Mouse (Mus musculus) kidney, postnatal 10 days (tissue): Measurements from ENCODE around the gene Tnfsf12.
A peak's percentile ranks its signal among the peaks of the same experiment; 100 is the strongest.
"Not testable (repeated sequence)": the region's sequence is repeated elsewhere in the genome, so short reads cannot be mapped to it uniquely, and the experiment has no call there.

Source experiments
- DNase-seq: peaks from one replicate; pipeline ENCODE4 v3.0.0; 2021; ENCODE audit warnings: mixed read lengths

The Tnfsf12 gene

DNA sequence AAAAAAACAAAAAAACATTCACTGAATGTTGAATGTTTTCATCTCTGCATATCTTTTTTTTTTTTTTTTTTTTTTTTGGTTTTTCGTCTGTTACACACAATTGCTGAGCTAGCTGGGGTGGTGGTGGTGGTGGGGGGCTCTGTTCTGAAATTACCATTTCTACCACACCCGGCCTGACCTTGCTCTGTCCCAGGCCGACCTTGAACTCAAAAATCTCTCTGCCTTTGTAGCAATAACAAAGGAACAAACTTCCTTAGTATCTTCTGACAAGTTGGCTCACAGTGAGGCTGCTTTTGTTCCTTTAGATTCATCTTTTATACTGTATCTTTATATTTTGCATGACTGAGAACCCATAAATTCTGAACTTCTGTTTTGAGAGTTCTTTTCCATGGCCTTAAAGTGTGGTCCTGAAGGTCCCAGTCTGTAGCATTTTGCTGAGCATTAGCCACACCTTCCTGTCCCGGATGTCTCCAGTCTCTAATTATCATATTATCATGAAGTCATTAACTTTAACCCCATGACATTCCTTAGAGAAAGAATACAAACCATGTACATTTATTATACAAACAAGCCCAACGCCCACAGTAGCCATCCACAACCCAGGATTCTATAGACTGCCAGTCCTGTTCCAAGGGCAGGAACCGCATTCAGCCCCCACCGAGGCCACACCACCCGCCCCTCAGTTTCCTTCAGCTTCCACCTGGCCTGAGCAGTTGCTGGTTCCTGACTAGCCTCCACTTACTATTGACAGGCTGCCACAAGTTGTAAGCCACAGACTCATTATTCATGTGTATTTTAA lies 8.4 kb upstream of the Tnfsf12 start:
- no peak for DNase-seq

DNA sequence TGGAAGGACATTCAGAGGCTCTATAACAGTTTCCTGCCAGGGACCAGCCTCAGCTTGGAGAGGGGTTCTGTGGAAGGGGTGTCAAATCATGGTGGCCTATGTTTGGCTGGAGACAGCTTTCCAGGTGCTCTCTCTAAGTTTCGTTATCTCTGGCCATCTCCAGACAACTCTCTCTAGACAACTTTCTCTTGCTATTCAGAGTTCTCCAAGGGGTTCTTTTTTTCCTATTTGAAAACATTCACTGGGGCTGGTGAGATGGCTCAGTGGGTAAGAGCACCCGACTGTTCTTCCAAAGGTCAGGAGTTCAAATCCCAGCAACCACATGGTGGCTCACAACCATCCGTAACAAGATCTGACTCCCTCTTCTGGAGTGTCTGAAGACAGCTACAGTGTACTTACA lies 7.7 kb upstream of the Tnfsf12 start:
- not testable (repeated sequence) for DNase-seq

DNA sequence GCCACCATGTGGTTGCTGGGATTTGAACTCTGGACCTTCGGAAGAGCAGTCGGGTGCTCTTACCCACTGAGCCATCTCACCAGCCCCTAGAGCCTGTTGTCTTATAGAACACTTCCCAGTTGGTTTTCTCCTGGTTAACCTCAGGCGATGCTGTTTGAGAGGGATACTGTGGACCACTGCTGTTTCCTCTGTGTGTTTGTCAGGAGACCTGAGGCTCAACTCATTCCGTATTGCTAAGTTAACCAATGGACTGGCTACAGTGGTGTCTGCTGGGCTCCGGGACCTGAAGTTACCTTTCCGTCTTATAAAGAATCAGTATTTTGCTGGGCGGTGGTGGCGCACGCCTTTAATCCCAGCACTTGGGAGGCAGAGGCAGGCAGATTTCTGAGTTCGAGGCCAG lies 7.2 kb upstream of the Tnfsf12 start:
- DNase-seq: not testable (repeated sequence)

DNA sequence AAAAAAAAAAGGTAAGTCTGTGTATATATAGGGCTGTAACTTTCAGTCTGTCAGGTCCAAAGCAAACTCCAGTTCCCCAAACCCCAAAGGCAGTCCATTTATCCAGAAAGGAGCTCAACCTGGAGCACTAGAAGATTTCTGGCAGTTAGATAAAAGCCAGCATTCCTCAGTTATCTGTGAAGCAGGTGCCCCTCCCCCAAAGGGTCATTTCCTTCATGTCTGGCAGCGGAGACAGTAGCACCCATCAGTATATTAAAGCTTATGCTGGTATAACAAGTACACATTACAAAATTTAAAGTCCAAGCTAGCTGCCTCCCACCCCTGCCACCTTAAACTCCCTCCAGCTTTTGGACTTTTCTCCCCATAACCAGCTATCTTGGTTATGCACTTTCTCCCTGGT lies 3.9 kb upstream of the Tnfsf12 start:
- DNase-seq: no peak

DNA sequence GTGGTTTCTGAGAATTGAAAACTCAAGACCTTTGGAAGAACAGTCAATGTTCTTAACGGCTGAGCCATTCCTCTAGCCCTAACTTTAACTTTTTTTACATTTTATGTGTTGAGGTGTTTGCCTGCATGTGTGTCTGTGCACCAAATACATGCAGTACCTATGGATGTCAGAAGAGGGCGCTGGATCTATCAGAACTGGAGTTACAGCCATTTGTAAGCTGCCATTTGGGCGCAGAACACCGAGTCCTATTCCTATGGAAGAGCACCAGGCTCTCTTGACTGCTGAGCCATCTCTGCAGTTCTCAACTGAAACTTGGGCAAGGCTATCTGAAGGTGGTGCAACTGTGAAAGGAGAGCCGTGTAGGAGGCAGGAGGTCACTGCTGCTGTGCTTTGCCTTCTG lies 2.9 kb upstream of the Tnfsf12 start:
- no peak for DNase-seq

DNA sequence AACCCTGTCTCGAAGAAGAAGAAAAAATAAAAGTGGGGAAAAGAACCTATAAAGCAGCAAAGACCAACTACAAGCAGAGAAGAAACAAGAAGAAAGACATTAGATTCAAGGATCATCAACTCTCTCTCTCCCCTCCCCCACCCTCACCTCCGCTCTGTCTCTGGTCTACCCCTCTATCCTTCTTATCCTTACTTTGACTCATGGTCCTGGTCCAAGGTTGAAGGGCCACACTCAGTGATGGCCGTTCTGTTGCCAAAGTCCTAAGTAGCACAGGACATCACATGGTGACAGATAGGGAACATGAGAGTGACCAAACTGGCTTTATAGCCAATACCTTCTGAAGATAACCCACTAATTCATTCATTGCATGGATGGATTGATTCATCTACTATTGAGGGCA lies 1.7 kb upstream of the Tnfsf12 start:
- DNase-seq: no peak

DNA sequence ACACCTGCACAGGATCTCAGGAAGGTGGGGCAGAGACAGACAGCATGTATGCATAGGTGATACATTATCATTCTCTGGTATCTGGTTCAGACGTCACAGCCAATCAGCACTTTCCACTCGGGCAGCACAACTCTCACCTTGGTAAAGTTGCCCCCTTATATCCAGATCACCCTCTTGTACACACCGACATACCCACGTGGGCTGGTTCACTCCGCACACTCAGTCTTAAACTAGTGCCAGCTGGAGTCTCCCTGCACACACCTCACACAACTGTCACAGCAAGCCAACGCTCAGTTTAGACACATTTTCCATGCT lies 646 bp downstream of the Tnfsf12 start:
- DNase-seq: no peak

DNA sequence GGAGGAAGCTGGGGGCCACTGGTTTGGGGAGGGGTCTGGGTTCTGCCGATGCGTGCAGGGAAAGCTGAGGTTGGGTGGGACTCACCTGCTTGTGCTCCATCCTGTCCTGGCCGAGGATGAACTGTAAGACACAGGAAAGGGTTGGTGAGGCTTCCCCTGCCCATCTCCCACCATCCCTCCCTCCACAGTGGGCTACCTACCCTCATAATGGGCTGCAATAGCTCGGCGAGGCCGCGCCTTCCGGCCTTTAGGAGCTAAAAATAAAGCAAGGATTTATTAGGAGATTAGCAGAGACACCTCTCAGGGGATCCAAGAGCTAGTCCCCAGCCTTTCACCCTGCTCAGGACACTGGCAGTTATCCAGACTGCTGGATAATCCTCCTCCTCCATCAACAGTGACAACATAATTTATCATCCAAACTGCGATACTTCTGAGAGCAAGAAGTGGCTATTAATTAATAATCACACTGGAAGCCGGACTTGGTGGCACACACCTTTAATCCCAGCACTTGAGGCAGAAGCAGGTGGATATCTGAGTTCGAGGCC lies 2.2 kb downstream of the Tnfsf12 start:
- DNase-seq: no peak

DNA sequence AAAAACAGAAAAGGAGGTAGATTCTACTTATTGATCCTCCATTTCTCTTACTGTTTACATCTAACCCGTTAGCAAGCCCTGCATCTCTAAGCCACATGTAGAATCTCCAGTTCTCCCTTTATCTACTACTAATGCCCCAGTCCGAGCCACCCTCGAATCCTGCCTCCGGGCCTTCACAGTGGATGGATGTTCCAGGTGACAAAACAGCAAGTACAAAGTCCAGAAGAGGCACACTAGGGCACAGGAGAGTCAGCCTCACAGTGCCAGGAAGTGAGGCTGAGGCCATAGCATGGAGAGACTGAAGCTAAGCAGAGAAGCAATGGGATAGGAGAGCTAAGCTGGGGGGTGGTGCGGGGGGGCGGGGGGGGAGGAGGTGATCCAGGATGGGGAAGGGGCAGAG lies 2.8 kb downstream of the Tnfsf12 start:
- DNase-seq: peak; percentile 51

DNA sequence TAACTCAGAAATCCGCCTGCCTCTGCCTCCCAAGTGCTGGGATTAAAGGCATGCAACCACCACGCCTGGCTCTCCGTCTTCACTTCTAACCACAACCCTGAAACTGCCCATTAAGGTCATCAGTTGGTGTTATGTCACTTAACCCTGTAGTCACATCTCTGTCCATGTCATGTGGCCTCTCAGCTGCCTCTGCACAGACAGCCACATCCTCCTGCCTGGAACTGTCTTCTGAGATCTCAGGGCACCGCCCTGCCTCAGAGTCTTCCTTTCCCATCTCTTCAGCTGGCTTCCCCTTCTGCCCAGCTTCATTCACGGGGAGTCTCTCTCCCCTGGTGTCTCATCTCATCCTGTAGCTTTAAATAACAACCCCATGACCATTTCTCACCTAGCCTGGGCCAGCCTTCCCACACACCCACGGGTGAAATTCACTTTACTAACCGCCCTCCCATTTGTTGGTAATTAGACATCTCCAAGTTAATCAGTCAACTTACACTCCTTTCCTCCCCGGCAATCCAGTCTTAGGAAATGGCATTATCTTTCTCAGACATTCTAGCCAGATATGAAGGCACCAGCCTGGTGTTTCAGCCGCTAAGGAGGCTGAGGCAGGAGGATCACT lies 3.3 kb downstream of the Tnfsf12 start:
- no peak for DNase-seq

DNA sequence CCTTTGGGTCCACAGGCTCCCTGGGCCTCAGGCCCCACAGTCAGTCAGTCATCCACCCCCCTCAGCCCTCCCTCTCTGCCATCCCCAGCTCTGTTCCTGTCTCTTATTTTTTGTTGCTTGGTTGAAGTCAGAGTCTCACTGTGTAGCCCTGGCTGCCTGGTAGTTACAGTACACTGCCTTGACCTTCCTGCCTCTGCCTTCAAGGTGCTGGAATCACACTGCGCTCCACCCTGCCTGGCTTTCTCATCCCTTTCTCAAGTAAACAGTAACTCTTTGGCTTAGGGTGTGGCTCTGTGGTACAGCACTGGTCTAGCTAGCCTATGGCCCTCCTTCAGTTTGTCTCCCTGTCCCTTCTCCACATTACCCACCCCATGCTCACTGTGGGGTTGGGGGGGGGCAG lies 5.8 kb downstream of the Tnfsf12 start:
- DNase-seq: no peak

DNA sequence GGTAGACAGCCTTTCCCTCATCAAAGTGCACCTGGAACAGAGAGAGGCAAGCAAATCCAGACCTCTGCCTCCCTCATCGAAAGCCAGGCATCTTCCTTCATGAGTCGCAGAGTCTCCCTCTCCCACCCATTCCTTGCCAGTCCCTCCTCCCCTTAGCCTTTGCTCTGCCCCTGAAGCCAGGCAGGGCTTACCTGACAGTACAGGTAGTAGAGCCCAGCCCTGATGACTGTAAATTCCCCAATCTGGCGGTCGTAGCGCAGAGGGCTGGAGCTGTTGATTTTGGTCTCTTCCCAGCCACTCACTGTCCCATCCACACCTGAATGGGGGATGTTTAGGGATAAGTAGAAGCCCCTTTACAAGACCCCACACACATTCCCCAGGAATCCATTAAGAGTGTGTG lies 8.6 kb downstream of the Tnfsf12 start:
- no peak for DNase-seq

DNA sequence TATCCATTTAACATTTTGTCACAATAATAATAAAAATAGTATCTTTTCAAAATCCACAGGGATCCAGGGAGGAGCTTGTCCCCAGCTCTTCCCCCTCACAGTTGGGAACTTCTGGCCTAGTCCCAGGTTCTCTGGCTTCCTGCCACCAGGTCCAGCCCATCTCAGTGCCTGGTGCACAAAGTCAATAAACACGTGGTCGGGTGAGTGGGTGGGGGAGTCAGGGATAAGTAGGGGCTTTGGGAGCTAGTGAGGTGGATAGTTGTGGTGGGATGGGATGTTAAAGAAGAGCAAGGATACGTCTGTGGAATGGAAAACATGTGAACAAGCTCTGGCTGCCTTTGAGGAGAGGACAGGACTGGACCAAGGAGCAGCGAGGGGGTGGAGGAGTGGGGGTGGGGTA lies 9.3 kb downstream of the Tnfsf12 start:
- DNase-seq: peak; percentile 88

DNA sequence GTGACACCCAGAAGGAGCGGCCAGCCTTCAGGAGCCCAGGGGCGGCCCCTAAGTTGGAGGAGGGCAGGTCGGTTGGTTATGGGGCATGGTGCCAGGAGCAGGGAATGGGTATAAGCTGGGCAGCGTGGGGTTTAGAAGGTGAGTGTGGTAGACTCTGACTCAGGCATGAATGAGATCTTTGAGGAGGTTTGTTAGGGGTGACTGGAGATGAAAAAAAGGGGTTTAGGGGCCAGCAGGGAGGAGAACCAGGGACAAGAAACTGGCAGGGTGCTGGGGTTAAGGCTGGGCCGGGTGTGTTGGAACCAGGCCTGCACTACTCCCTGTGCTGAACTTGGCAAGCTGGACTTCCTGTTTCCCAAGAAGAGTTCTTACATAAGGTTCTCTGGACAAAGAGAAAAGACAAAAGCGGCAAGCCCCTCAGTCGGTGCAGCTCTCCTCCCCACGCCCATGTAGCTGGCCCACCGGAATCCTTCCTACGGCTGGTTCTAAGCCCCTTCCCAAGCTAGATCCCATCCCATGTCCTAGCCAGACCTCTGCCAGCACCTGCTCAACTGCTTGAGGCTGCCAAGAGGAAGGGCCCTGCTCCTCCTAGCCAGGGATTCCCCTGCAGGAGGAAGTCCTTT lies 10.0 kb downstream of the Tnfsf12 start, which contains the start of gene Tnfsf13:
TSS of gene Tnfsf13 (minus strand) at position 259 of the 623 bp plus-strand sequence.
- peak; percentile 80 for DNase-seq

DNA sequence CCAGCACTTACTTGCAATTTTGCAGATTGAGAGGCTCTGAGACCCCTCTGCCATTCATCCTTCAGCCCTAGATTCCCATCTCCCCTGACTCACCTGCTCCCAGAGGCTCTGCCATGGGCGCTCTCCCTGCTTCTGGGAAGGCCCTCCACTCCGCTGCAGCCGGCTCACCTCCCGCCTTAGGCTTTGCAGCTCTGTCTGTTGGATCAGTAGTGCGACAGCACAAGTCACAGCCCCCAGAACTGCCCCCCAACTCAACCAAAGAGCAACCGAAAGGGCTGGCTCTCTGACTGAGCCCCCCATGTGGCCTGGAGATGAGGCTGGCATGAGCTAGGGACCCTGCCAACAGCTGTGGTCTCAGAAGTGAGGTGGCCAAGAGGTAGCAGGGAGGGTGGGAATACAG lies 10.7 kb downstream of the Tnfsf12 start:
- DNase-seq: no peak

DNA sequence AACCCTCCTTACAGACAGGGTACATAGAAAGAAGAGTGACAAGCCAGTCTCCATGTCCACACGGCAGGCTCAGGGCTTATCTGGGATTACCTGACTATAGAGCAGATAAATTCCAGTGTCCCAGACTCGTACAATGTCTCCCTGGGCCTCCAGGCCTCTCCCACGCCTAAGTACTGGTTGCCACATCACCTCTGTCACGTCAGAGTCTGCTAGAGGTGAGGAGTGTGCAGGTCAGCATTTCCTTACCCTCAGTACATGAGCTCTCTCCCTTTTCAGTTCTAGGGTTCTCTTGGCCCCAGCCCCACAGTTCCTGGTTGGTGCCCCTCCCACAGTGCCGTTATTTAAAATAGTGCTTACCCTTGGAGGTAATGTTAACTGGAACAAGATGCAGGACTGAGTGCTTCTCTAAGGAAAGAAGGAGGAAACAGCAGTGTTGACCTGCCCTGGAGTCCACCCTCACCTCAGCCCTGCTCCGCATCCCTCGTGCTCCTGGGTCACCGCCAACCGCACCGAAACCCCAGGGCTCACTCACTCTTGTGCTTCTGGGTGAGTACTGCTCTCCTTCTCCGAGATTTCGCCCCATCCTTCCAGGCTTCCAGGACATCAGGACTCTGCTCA lies 11.4 kb downstream of the Tnfsf12 start:
- DNase-seq: no peak

DNA sequence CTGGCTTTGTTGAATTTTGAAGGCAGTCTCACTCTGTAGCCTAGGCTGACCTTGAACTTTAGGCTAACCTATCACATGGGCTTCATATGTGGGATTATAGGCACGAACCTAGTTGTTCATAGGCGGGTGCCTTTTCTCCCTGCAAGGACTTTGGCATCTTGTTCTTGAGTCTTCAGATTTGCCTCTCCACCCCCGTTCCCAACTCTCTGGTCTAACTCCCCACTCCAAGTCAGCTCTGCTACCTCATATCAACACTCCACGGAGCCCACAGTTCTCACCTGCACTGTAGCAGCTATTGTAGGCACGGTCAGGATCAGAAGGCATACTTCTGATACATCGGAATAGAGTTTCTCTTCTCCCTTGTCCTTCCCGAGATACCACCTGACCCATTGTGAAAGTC lies 12.1 kb downstream of the Tnfsf12 start:
- DNase-seq: no peak

DNA sequence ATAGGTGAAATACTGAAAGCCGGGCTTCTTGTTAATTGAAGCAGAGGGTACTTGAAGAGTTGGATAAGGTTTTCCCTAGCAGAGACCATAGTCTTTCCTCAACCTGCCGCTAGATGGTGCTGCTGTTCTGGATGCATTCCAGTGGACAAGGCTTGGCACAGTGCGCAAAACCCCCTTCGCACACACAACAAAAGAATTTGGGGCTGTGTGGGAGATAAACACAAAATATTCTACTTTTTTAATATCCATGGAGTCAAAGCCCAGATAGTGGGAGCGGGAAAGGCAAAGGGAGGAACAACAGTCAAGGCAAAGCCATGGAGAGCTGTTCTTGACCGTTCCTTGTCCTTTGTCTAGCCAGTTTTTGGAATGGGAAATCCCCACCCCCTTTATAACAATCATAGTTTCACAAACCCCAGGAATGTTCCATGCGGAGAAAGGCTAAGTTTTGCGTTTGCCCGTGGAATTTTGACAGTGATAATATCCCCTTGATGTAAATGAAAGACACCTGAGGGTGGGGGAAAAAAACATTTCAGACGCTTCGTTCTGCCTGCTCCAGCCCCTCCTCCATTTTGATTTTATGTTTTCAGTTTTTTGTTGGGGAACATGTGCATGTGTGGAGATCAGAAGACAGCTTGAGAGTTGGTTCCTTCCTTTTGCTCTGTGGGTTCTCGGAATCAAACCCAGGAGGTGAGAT lies 12.7 kb downstream of the Tnfsf12 start:
- peak; percentile 95 for DNase-seq

DNA sequence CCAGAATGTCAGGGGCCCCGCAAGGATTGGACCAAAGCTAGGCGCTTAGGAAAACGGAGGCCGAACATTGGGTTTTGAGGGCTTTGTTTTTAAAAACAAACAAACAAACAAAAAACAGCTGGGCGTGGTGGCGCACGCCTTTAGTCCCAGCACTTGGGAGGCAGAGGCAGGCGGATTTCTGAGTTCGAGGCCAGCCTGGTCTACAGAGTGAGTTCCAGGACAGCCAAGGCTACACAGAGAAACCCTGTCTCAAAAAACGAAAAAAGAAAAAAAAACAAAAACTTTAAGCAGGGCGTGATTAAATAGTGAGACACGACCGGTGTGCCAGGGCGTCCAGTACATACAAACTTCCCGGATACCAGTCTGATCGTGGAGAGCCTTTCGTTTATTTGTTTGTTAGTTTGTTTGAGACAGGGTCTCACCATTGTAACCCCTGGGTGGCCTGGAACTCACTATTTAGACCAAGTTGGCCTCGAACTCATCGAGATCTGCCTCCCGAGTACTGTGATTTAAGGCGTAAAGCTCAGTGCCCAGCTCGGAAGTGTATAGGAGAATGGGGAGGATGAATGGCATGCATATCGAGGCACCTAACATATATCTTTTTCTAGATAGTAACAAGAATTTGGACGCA lies 13.3 kb downstream of the Tnfsf12 start:
- DNase-seq: no peak

DNA sequence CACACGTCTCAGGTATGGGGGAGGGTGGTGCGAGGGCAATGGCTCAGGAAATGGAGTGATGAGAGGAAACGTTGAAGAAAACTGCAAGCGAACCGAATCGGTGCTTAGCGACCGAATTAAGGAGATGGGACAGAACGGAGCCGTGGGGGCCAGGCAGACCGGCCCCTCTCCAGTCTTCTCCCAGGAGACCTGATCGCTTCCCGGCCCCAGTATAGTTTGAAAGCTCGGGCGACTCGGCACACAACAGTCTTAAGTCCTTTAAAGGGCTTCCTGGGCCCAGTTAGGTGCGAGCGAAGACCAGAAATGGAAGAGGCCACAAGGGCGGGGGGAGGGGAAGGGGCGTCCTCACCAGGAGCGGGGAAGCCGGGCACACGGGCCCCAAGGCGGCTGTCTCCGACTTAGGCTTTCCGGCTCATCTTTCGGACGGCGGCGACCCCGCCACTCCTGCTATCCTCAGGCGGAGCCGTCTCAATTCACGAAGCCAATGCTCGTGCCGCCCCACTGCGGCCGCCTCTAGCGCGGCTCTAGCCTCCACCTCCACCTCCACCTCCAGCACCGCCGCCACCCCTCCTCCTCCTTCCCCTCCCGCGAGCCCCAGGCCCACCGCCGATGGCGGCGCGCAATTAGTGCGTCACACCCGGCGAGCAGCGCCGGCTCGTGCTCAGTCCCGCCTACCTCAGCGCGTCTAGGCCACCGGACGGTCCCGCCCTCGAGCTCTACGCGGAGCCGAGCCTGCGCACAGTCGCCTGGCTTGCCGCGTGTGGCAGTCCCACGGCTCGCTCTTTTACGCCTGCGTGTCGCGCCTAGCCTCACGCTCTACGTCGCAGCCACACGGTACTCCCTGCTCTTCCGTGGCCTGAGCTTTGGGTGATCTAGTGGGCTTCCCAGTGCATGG lies 14.1 kb downstream of the Tnfsf12 start, which contains the start of gene Senp3:
TSS of gene Senp3 (minus strand) at position 771 of the 895 bp plus-strand sequence.
- peak; percentile 99 for DNase-seq
